13 mouse cellular contexts compared by ENCODE assay signal in genomic region chr17:71981177-71981576, GRCm38 (mm10).
DNase-seq lines count a peak whose midpoint lies in the region; ATAC-seq and TF ChIP-seq lines count a peak whose summit lies in the region.
"Had no signal": no experiment of that assay in that cellular context is flagged by ENCODE, and none has a peak within 500 bp of the region (broad histone marks: within the 10 kb centered on the region; RNA-seq: fewer than 3 reads in every experiment).

No protein-coding gene starts in this region.

- ATAC-seq in lung, embryonic 14.5 days (ENCODE audit: insufficient read depth): no peak
- ATAC-seq in forebrain, postnatal 0 days: peak; percentile 40
- no peak for ATAC-seq in cerebellum, adult (ENCODE audit: insufficient number of reproducible peaks, low FRiP score, low TSS enrichment)
- no peak for ATAC-seq in erythroblast, adult 5-6 weeks (replicated peaks; ENCODE audit: low FRiP score, poor library complexity, severe bottlenecking)

- no peak for TF ChIP-seq CTCF in lung, embryonic 14.5 days (IDR thresholded peaks at IDR 0.05; ENCODE audit: low read depth)
- TF ChIP-seq CTCF in forebrain, postnatal 0 days (IDR thresholded peaks at IDR 0.05; ENCODE audit: low read depth): no peak

- H3K27ac ChIP-seq in lung, embryonic 14.5 days (ENCODE audit: low read depth): peak overlapping the region; percentile 8; the same call in 1 of the 2 replicates
- H3K27ac ChIP-seq in forebrain, postnatal 0 days (ENCODE audit: low read depth, low read length): 0 out of 2 replicates have a peak overlapping the region, but pooled peaks have one; percentile 54
- peak overlapping the region; percentile 82 for H3K27ac ChIP-seq in midbrain, embryonic 10.5 days (replicated peaks)

- no peak overlapping the region for H3K9ac ChIP-seq in lung, embryonic 14.5 days
- H3K9ac ChIP-seq in forebrain, postnatal 0 days: no peak overlapping the region

- no peaks in the 10 kb centered on the region for H3K9me3 ChIP-seq in lung, embryonic 14.5 days (ENCODE audit: low read depth, low read length)
- no peaks in the 10 kb centered on the region for H3K9me3 ChIP-seq in forebrain, postnatal 0 days (ENCODE audit: low read length)
- no peaks in the 10 kb centered on the region for H3K9me3 ChIP-seq in midbrain, embryonic 10.5 days (replicated peaks)

- intact Hi-C loops in left cerebral cortex, postnatal 4 days (cut with DNase I): no loop called here

- 0 out of 2 replicates have a peak, but pooled peaks cover 5% of the 10 kb centered on the region for H3K4me1 ChIP-seq in lung, embryonic 14.5 days (ENCODE audit: insufficient read depth)
- no peaks in the 10 kb centered on the region for H3K4me1 ChIP-seq in forebrain, postnatal 0 days (ENCODE audit: insufficient read depth)
- H3K4me1 ChIP-seq in midbrain, embryonic 10.5 days: peaks cover 35% of the 10 kb centered on the region

- H3K4me2 ChIP-seq in lung, embryonic 14.5 days: no peak overlapping the region
- H3K4me2 ChIP-seq in forebrain, postnatal 0 days (ENCODE audit: low read depth): no peak overlapping the region
- H3K4me2 ChIP-seq: heart, embryonic 11.5 days had no signal

- no peak for DNase-seq in lung, embryonic 14.5 days
- no peak for DNase-seq in lung, postnatal 25 days (ENCODE audit: low spot score)
- no peak for DNase-seq in forebrain, postnatal 0 days
- DNase-seq in midbrain, embryonic 10.5 days (ENCODE audit: low spot score): no peak
- no peak for DNase-seq in cerebellum, postnatal 10 days
- DNase-seq in left cerebral cortex, postnatal 4 days: no peak
- DNase-seq: cerebellum, adult 9-10 months; gastrocnemius, postnatal 10 days; thymus, postnatal 14 days had no signal

- no peak overlapping the region for H3K4me3 ChIP-seq in lung, embryonic 14.5 days (ENCODE audit: low read depth, low read length)
- H3K4me3 ChIP-seq in forebrain, postnatal 0 days (ENCODE audit: low read depth, low read length): no peak overlapping the region
- no peak overlapping the region for H3K4me3 ChIP-seq in midbrain, embryonic 10.5 days
- H3K4me3 ChIP-seq: erythroblast, embryonic 14.5 days had no signal

- WGBS in lung, embryonic 14.5 days: 75% methylated on average over 4 of the region's 4 CpGs
- WGBS in forebrain, postnatal 0 days: 27% methylated on average over 4 of the region's 4 CpGs
- 71% methylated on average over 4 of the region's 4 CpGs for WGBS in midbrain, embryonic 10.5 days

- no peaks in the 10 kb centered on the region for H3K36me3 ChIP-seq in lung, embryonic 14.5 days (ENCODE audit: insufficient read depth)
- no peaks in the 10 kb centered on the region for H3K36me3 ChIP-seq in forebrain, postnatal 0 days (ENCODE audit: insufficient read depth)
- no peaks in the 10 kb centered on the region for H3K36me3 ChIP-seq in midbrain, embryonic 10.5 days

- H3K27me3 ChIP-seq in lung, embryonic 14.5 days (ENCODE audit: insufficient read depth, low read length): no peaks in the 10 kb centered on the region
- H3K27me3 ChIP-seq in forebrain, postnatal 0 days (ENCODE audit: insufficient read depth, low read length): no peaks in the 10 kb centered on the region
- H3K27me3 ChIP-seq in midbrain, embryonic 10.5 days (ENCODE audit: low read depth, poor library complexity, severe bottlenecking): peaks cover 17% of the 10 kb centered on the region

Comparison
In these comparisons a context has a peak if more than half of its experiments do, and no peak if none do; other contexts are left out.
1. H3K27ac ChIP-seq: peak in every context shown above with its lines; median percentile 82 in midbrain, embryonic 10.5 days; 54 in forebrain, postnatal 0 days; 8 in lung, embryonic 14.5 days.